Mouse (Mus musculus) testis, adult 2 months (tissue): ENCODE measurements at regions not wholly inside any gene's neighbourhood (a gene's known extent, or its start where the extent isn't known, plus 50 kb on each side); places are given as distances from the start of the nearest gene placed in this dataset.

ENCODE experiments used
- H3K27ac ChIP-seq: fragments of 200-500 bp; 2 replicates; pipeline ENCODE4 v1.5.1; 2012; ENCODE audit warnings: low read depth, low read length; ENCODE audit not compliant: control insufficient read depth, insufficient read depth
- H3K27me3 ChIP-seq: fragments of 200-500 bp; 2 replicates; pipeline ENCODE4 v1.6.1; 2012; ENCODE audit warnings: mild to moderate bottlenecking, low read length, moderate library complexity; ENCODE audit not compliant: control insufficient read depth, insufficient read depth
- H3K36me3 ChIP-seq: fragments of 200-500 bp; 2 replicates; pipeline ENCODE4 v1.6.1; 2012; ENCODE audit warnings: mild to moderate bottlenecking, low read length; ENCODE audit not compliant: control insufficient read depth, insufficient read depth
- H3K4me1 ChIP-seq: fragments of 200-500 bp; 2 replicates; pipeline ENCODE4 v1.6.1; 2012; ENCODE audit warnings: low read length; ENCODE audit not compliant: control insufficient read depth, insufficient read depth
- H3K4me3 ChIP-seq: fragments of 200-500 bp; 2 replicates; pipeline ENCODE4 v1.5.1; 2012; ENCODE audit warnings: low read depth, mild to moderate bottlenecking, low read length, moderate library complexity, mixed read lengths; ENCODE audit not compliant: control insufficient read depth
- CTCF ChIP-seq: fragments of 200-500 bp; IDR thresholded peaks from 2 replicates; pipeline ENCODE4 v1.5.1; 2012; ENCODE audit warnings: low read depth, mild to moderate bottlenecking, inconsistent platforms, low read length, moderate library complexity; ENCODE audit not compliant: control insufficient read depth, insufficient read depth, insufficient replicate concordance
- POLR2A ChIP-seq: fragments of 200-500 bp; IDR thresholded peaks from 2 replicates; pipeline ENCODE4 v1.6.1; 2012; ENCODE audit warnings: low read depth, mild to moderate bottlenecking, inconsistent platforms, low read length, moderate library complexity; ENCODE audit not compliant: control insufficient read depth

GRCm38 (mm10) chr1:42242586-42243457 is 452.7 kb upstream of the Pou3f3 start:
- Histone ChIP-seq H3K4me3 (no peak overlapping the region), H3K36me3 (no peaks in the 10 kb centered on the region), H3K27ac (no peak overlapping the region), H3K4me1 (no peaks in the 10 kb centered on the region), H3K27me3 (no peaks in the 10 kb centered on the region)
- TF ChIP-seq POLR2A (no peak), CTCF (no peak)

GRCm38 (mm10) chr1:42243458-42243855 is 452.1 kb upstream of the Pou3f3 start:
- TF ChIP-seq POLR2A (no peak), CTCF (no peak)
- Histone ChIP-seq H3K4me3 (no peak overlapping the region), H3K27me3 (no peaks in the 10 kb centered on the region), H3K27ac (no peak overlapping the region), H3K36me3 (no peaks in the 10 kb centered on the region), H3K4me1 (no peaks in the 10 kb centered on the region)

GRCm38 (mm10) chr1:42243878-42244277 is 451.7 kb upstream of the Pou3f3 start:
- no peak overlapping the region for H3K4me3 ChIP-seq
- no peaks in the 10 kb centered on the region for H3K36me3 ChIP-seq
- H3K27me3 ChIP-seq = no peaks in the 10 kb centered on the region
- no peak for TF ChIP-seq POLR2A
- no peaks in the 10 kb centered on the region for H3K4me1 ChIP-seq
- no peak overlapping the region for H3K27ac ChIP-seq

GRCm38 (mm10) chr1:42252386-42252785 is 443.2 kb upstream of the Pou3f3 start:
- no peak for TF ChIP-seq CTCF
- TF ChIP-seq POLR2A = no peak
- H3K36me3 ChIP-seq = no peaks in the 10 kb centered on the region
- no peaks in the 10 kb centered on the region for H3K27me3 ChIP-seq
- no peak overlapping the region for H3K4me3 ChIP-seq
- no peak overlapping the region for H3K27ac ChIP-seq
- H3K4me1 ChIP-seq = no peaks in the 10 kb centered on the region

- no peaks in the 10 kb centered on the region for H3K36me3 ChIP-seq
- no peak overlapping the region for H3K4me3 ChIP-seq
- TF ChIP-seq CTCF (no peak), POLR2A (no peak)
- H3K27ac ChIP-seq = no peak overlapping the region
- H3K27me3 ChIP-seq = no peaks in the 10 kb centered on the region
- H3K4me1 ChIP-seq = no peaks in the 10 kb centered on the region
Observed at GRCm38 (mm10) chr1:42253786-42254185, 441.8 kb upstream of the Pou3f3 start.

- H3K27me3 ChIP-seq = no peaks in the 10 kb centered on the region
- no peak overlapping the region for H3K27ac ChIP-seq
- H3K36me3 ChIP-seq = no peaks in the 10 kb centered on the region
- peaks cover 2% of the 10 kb centered on the region; the same call in 1 of the 2 replicates for H3K4me1 ChIP-seq
- no peak for TF ChIP-seq POLR2A
- no peak for TF ChIP-seq CTCF
- no peak overlapping the region for H3K4me3 ChIP-seq
Observed at GRCm38 (mm10) chr1:42256911-42257595, 438.5 kb upstream of the Pou3f3 start.

GRCm38 (mm10) chr1:42257801-42258593 is 437.6 kb upstream of the Pou3f3 start:
- TF ChIP-seq CTCF (no peak), POLR2A (no peak)
- H3K27ac ChIP-seq = no peak overlapping the region
- H3K4me1 ChIP-seq = peaks cover 2% of the 10 kb centered on the region; the same call in 1 of the 2 replicates
- H3K4me3 ChIP-seq = no peak overlapping the region
- H3K27me3 ChIP-seq = no peaks in the 10 kb centered on the region
- no peaks in the 10 kb centered on the region for H3K36me3 ChIP-seq
